Mouse (Mus musculus) ES-E14 (cell line): ENCODE measurements around the gene Tnfrsf17. TPM values are rescaled to one million over a fixed set of nuclear protein-coding genes. Genes with fewer than 3 reads are reported as not detected.

ENCODE experiments used
- DNase-seq: peaks from one replicate; pipeline ENCODE4 v3.0.0-alpha.2; 2013; ENCODE audit warnings: low read depth, low spot score
- H3K27ac ChIP-seq: 2 replicates; pipeline ENCODE4 v1.5.1; 2012; ENCODE audit warnings: low read depth, mild to moderate bottlenecking, low read length, moderate library complexity, mixed read lengths; ENCODE audit not compliant: poor library complexity, insufficient read depth, severe bottlenecking
- H3K36me3 ChIP-seq: 2 replicates; pipeline ENCODE4 v1.6.1; 2012; ENCODE audit warnings: mild to moderate bottlenecking, low read length, moderate library complexity, mixed read lengths; ENCODE audit not compliant: control insufficient read depth, poor library complexity, insufficient read depth, severe bottlenecking
- H3K4me1 ChIP-seq, 2 experiments: fragments of 150-350 bp in 1 of 2; sonication (generic) in 1 of 2; 2 replicates each; pipeline ENCODE4 v1.6.1; 2012; ENCODE audit warnings: low read length in 2 of 2, mild to moderate bottlenecking in 1 of 2, mixed read lengths in 1 of 2; ENCODE audit not compliant: control insufficient read depth in 2 of 2, insufficient read depth in 2 of 2, poor library complexity in 1 of 2
- H3K4me3 ChIP-seq, 2 experiments: fragments of 150-350 bp in 1 of 2; sonication (generic) in 1 of 2; 2 replicates each; pipeline ENCODE4 v1.5.1; 2012; ENCODE audit warnings: low read length in 2 of 2, low read depth in 1 of 2, mild to moderate bottlenecking in 1 of 2, mixed read lengths in 1 of 2; ENCODE audit not compliant: insufficient read depth in 1 of 2, poor library complexity in 1 of 2, severe bottlenecking in 1 of 2
- H3K9ac ChIP-seq: 2 replicates; pipeline ENCODE4 v1.6.1; 2012; ENCODE audit warnings: low read depth, mild to moderate bottlenecking, low read length, mixed read lengths; ENCODE audit not compliant: poor library complexity, insufficient read depth, severe bottlenecking
- H3K9me3 ChIP-seq: fragments of 150-350 bp; sonication (generic); 2 replicates; pipeline ENCODE4 v1.6.1; 2012; ENCODE audit warnings: low read depth, mild to moderate bottlenecking, low read length; ENCODE audit not compliant: control insufficient read depth, insufficient read depth
- CHD2 ChIP-seq: IDR thresholded peaks from 2 replicates; pipeline ENCODE4 v1.6.1; 2014; ENCODE audit warnings: mild to moderate bottlenecking, low read depth, low read length, inconsistent platforms
- HCFC1 ChIP-seq: IDR thresholded peaks from 2 replicates; pipeline ENCODE4 v1.6.1; 2012; ENCODE audit warnings: low read length, inconsistent platforms, borderline replicate concordance; ENCODE audit not compliant: insufficient read depth
- MAFK ChIP-seq: IDR thresholded peaks from 2 replicates; pipeline ENCODE4 v1.6.1; 2014; ENCODE audit warnings: mild to moderate bottlenecking, low read depth, low read length, inconsistent platforms; ENCODE audit not compliant: insufficient read depth
- ZC3H11A ChIP-seq: IDR thresholded peaks from 2 replicates; pipeline ENCODE4 v1.6.1; 2012; ENCODE audit warnings: low read depth, mild to moderate bottlenecking, inconsistent platforms, low read length, borderline replicate concordance
- ZNF384 ChIP-seq: IDR thresholded peaks from 2 replicates; pipeline ENCODE4 v1.6.1; 2012; ENCODE audit warnings: low read depth, low read length, inconsistent platforms
- in situ Hi-C, 2 experiments: fragments of 600-800 bp; cut with MboI; formaldehyde crosslinking; loops; one replicate each; pipeline ENCODE4 v1.15.1; 2025; ENCODE audit warnings: low sequenced_read_pairs in 2 of 2, inconsistent platforms in 1 of 2; ENCODE audit not compliant: unreplicated experiment in 2 of 2
- total RNA-seq: library from RNA; depleted of rRNA; stranded (reverse); fragments of 300-350 nt; gene quantifications from 2 replicates; pipeline ENCODE4 v1.2.3, GENCODE M21; 2012; rRNA removed

Tnfrsf17 gene
- total RNA-seq: 0.32 and 0.45 TPM in 2 replicates

DNA sequence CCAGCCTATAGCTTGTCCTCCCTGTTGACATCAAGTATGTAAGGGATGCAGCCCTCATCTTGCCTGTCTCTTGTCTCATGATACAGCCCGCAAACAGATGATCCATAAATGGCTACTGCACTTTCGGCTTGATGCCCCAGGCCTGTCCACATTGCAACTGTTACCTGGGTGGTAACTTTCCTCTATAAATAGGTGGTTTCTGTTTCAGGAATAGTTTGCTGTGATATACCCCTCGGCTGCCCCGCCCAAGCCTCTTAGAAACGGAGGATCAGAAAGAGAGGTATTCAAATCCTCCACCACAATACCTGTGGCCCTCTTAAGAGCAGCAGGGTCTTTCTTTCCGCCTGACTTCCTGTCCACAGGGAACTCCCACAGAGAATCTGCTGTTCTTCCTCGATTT, at the start of gene Tnfrsf17:
Gene Tnfrsf17 (plus strand): TSS at position 301 of the 400 bp plus-strand sequence.
- no peak for DNase-seq
- Histone ChIP-seq H3K27ac (no peak within 1 kb of the TSS), H3K9ac (no peak within 1 kb of the TSS), H3K9me3 (no peaks in the 10 kb centered on the region), H3K4me1 (peaks cover 3 to 5% of the 10 kb centered on the region in 2 experiments; a peak in 2 of 4 replicates), H3K4me3 (no peak within 1 kb of the TSS), H3K36me3 (no peaks in the 10 kb centered on the region)
- TF ChIP-seq ZC3H11A: no peak
- TF ChIP-seq CHD2: no peak
- no peak for TF ChIP-seq MAFK
- no peak for TF ChIP-seq HCFC1
- TF ChIP-seq ZNF384: no peak
- in situ Hi-C loops: loop anchor here in 1 of 2 experiments (10.0 kb wide), 1 partner anchor 101 kb away; no protein-coding TSS in a partner anchor

DNA sequence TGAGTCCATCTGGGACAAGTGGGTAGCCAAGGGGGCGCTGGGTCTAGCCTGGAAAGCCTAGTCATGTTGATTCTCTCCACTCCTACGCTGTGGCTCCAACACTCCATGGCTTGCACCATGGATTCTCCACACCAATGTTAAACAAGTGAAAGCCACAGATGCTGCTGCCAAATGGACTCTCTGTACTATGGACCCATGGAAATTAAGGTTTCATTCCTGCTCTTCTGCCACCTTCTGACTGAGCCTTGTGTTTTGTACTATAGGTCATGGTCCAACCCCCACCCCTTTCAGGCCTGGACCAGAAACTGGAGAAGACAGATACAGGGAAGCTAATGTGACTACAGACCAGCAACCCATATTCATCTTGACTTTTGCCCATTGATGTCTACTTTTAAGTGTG, 47.1 kb upstream of the Tnfrsf17 start:
- Histone ChIP-seq H3K9ac (no peak overlapping the region), H3K4me1 (no peaks in the 10 kb centered on the region; a peak in 1 of 4 replicates), H3K27ac (no peak overlapping the region), H3K36me3 (no peaks in the 10 kb centered on the region), H3K4me3 (no peak overlapping the region), H3K9me3 (no peaks in the 10 kb centered on the region)
- TF ChIP-seq CHD2 (no peak), ZNF384 (no peak), MAFK (no peak), ZC3H11A (no peak), HCFC1 (no peak)
- in situ Hi-C loops: no loop called here
- no peak for DNase-seq

DNA sequence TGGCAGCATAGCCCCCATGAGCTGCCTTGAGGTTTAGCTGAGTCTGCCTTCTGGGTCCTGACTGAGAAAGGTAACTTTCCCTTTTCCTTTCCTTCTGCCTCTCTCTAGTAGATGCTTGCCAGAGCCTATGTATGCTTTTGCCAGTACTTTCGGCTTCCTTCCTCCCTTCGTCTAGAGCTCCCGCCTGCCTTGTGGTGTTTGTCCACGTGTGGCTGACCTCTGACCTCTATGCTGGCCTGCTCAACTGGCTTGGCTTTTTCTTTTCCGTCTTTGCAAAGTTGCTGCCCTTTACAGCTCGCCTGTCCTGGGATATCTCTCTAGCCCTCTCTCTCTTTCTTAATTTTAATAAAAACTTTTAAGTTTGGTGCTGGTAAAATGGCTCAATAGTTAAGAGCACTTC, 43.8 kb upstream of the Tnfrsf17 start:
- H3K27ac ChIP-seq: no peak overlapping the region

DNA sequence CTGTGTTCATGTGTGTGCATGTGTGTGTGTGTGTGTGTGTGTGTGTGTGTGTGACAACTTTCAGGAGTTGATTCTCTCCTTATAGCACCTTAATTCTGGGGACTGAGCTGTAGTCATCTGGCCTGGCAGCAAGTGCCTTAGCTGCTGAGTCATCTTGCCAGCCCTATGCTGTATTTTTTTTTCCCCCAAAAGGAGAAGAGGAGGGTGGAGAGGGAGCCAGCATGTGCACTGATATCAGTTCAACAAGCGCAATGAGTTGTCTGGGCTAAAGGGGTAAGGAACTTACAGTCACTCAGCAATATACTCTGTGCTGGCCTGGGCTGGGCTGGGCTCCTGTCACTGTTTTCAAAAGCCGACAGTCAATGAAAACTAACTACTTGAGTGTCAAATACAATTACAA, 43.0 kb upstream of the Tnfrsf17 start:
- no peak overlapping the region for H3K27ac ChIP-seq

More for the DNA sequence above, 43.8 kb upstream of the Tnfrsf17 start:
- Histone ChIP-seq H3K36me3 (no peaks in the 10 kb centered on the region), H3K4me1 (peaks cover 3 to 5% of the 10 kb centered on the region in 2 experiments; a peak in 2 of 4 replicates), H3K9me3 (no peaks in the 10 kb centered on the region), H3K4me3 (no peak overlapping the region), H3K9ac (no peak overlapping the region)
- TF ChIP-seq HCFC1 (no peak), ZC3H11A (no peak), MAFK (no peak), ZNF384 (no peak), CHD2 (no peak)
- DNase-seq: no peak
- in situ Hi-C loops: no loop called here

DNA sequence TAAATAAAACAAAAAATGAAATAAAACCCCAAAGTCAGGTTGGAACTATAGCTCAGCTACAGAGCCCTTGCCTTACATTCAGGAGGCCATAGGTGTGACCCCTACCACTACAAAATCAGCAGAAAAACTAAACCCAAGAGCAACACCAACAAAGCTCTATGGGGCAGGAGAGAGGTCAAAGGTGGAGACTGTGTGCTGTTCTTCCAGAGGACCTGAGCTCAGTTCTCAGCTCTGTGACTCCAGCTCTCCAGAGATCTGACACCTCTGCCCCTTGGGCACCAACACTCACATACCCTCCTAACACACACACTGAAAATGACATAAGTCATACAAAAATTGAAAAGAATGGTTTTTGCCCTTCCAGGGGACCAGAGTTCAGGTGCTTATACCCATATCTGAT, 42.5 kb upstream of the Tnfrsf17 start:
- Histone ChIP-seq H3K27ac (no peak overlapping the region), H3K4me1 (peaks cover 6 to 10% of the 10 kb centered on the region in 2 experiments; a peak in 2 of 4 replicates), H3K4me3 (no peak overlapping the region), H3K9ac (no peak overlapping the region), H3K9me3 (no peaks in the 10 kb centered on the region), H3K36me3 (no peaks in the 10 kb centered on the region)
- DNase-seq: no peak
- in situ Hi-C loops: no loop called here
- TF ChIP-seq HCFC1 (no peak), CHD2 (no peak), ZNF384 (no peak), ZC3H11A (no peak), MAFK (no peak)

More for the DNA sequence above, 43.0 kb upstream of the Tnfrsf17 start:
- H3K9ac ChIP-seq: no peak overlapping the region
- no peaks in the 10 kb centered on the region for H3K9me3 ChIP-seq
- peaks cover 6 to 10% of the 10 kb centered on the region in 2 experiments; a peak in 2 of 4 replicates for H3K4me1 ChIP-seq
- TF ChIP-seq MAFK: no peak
- no peak for TF ChIP-seq HCFC1
- no peak for TF ChIP-seq CHD2
- TF ChIP-seq ZC3H11A: no peak
- no peak for DNase-seq
- no peak overlapping the region for H3K4me3 ChIP-seq
- in situ Hi-C loops: no loop called here
- H3K36me3 ChIP-seq: no peaks in the 10 kb centered on the region
